Mouse (Mus musculus) B cell, adult 2 months (primary cell): ENCODE measurements at regions not wholly inside any gene's neighbourhood (a gene's known extent, or its start where the extent isn't known, plus 50 kb on each side); places are given as distances from the start of the nearest gene placed in this dataset.

Source experiments
- DNase-seq, 2 experiments: peaks; one replicate each; pipeline ENCODE4 v3.0.0; 2022

GRCm38 (mm10) chr8:89406688-89407087 lies 362.7 kb upstream of the Sall1 start:
- no peak for DNase-seq

GRCm38 (mm10) chr8:89404287-89404686 lies 360.3 kb upstream of the Sall1 start:
- DNase-seq: no peak

- no peak for DNase-seq
Observed at GRCm38 (mm10) chr8:89396673-89397072, 352.7 kb upstream of the Sall1 start.

DNA sequence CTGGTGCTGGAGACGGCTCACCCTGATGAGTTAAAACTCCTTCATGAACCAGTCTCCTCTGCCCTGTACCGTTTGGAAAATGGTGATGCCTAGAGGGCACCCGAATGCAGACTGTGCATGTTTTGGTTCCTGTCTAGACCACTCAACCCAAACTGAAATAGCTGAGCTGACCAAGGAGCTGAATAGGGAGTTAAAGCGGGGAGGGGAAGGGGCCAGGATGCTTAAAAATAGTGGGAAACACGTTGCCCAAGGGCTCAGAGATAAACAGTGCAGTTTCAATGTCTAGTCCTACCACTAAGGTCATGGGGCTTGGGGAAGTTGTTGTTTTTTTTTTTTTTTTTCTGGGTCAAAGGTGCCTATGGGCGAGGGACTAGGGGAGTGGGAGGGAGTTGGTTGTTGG lies 348.8 kb upstream of the Sall1 start:
- DNase-seq: no peak

- DNase-seq: no peak
Observed at GRCm38 (mm10) chr8:89388761-89389160, 344.8 kb upstream of the Sall1 start.

DNA sequence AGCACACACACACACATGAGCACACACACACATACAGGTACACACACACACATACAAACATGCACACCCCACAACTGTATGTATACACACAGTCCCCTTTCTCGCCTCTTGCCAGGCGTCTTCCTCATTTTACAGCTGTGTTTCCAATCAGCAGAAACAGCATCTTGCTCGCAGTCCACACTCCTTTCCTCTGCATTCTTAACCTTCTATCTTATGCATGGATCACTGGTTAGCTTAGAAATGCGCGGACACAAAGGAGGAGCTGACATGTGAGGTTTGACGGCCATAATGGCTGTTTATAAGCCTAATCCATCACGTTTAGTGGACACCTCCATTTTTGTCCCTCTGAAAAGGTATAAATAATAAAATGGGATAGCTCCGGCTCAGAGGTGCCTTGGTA lies 343.3 kb upstream of the Sall1 start:
- DNase-seq: no peak

GRCm38 (mm10) chr8:89385028-89385427 lies 341.1 kb upstream of the Sall1 start:
- DNase-seq: no peak

DNA sequence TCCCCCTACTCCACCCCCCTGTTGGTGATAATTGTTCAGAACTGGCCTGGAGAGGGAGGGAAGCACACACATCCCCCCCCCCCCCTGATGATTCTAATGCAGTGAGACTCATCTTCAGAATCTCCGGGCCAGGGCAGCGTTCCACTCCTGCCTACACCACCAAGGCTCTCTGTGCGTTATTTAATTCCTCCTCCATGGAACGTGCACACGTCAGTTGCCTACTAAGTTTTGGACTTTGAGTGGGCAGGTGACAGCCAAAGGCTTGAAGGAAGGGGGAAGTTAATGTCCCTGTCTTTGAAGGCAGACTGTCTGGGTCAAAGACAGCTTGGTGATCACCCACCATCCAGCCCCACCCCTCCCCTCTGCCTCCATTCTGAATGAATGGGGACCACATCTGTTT lies 339.8 kb upstream of the Sall1 start:
- DNase-seq: no peak

DNA sequence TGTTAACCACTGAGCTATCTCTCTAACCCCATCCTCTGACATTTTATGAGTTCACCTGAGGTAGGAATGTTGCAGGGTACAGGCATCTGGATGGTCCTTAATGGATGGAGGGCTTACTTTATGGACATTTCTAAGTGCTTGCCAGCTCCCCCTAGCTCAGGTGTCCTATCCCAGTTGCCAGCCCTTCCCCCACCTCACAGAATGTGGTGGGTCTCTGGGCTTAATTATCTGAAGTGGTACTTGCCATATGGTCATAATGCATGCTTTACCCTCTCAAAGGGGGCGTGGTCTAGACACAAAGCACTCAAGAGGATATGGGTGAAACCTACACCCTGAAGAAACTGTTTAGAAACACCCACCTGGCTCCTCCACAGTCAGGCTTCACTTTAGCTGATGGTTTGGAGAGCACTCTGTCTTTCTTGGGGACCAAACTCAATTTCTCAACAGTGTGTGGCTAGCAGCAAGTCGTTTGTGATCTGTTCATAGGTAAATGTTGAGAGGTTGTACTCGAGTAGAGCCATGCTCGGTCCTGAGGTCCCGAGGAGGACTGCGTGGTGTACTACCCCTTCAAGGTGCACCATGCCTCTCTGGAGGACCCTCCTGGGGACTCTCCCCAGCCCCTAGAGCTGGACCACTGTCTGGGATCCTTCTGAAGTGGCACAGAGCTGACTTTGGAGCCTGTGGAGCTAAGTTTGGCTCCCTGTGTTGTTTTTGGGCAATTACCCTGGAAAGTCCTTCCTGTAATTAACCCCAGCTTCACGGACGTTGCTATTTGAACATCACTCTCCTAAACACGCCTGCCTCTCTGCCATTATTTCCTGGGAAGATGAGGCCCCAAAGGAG lies 338.8 kb upstream of the Sall1 start:
- DNase-seq: no peak

- DNase-seq: no peak
Observed at GRCm38 (mm10) chr8:89380436-89380835, 336.5 kb upstream of the Sall1 start.

DNA sequence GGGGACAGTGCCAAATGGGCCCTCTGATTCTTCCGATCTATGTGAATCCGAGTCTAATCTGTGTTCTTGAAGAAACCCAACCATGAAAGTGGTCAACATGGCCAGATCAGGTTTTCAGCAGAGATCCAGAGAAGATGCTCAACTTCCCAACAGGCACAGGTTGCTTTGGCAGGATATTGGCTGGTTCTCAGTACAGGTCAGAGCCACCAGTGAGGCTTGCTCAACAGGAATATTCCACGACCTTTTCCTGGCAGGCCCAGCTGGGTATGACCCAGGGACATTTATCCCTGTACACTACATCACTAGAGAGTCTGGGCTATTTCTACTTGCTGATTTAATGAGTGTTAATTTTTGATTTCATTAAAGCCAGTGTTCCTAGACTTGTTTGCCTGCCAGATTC lies 328.8 kb upstream of the Sall1 start:
- DNase-seq: no peak

GRCm38 (mm10) chr8:89371773-89372132 lies 327.8 kb upstream of the Sall1 start:
- no peak for DNase-seq

GRCm38 (mm10) chr8:89370816-89371772 lies 327.1 kb upstream of the Sall1 start:
- DNase-seq: no peak

GRCm38 (mm10) chr8:89365430-89365829 lies 321.5 kb upstream of the Sall1 start:
- no peak for DNase-seq

DNA sequence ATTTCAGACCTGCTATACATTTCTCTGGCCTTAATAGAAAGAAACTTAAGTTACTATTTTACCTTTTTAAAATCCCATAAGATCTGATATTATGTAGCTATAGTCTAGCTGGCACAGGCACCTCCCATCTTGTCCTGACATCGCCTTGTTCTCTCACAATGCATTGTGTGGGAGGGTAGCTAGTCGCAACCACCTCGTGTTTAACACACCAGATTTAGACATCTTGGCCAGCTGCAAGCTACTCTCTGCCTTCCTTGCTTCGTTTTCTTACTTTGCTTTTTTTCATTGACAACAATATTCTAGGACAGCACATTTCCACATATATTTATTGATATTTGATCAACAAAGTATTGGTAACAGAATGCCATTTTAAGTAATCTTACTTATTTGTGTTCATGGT lies 314.4 kb upstream of the Sall1 start:
- no peak for DNase-seq

DNA sequence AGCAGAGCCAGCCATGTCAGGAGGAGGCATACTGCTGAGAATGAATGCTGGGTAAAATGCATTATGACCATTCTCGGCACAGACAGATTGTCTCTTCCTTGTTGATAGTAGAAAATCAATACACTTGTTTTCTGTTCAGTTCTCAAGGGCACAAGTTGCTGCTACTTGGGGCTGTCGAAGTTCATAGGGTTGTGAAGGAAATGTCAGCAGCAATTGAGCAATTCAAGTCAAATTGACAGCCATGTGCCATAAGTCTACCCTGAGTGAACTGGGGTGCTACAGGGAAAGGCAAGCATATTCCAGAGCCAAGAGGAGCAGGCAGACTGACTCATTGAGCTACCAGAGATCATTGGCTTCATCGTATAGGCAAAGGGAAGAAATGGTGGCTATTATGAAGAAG lies 301.6 kb upstream of the Sall1 start:
- DNase-seq: no peak

GRCm38 (mm10) chr8:89341686-89342085 lies 297.7 kb upstream of the Sall1 start:
- no peak for DNase-seq

GRCm38 (mm10) chr8:89335416-89335815 lies 291.5 kb upstream of the Sall1 start:
- DNase-seq: no peak

- no peak for DNase-seq
Observed at GRCm38 (mm10) chr8:89325751-89326351, 281.9 kb upstream of the Sall1 start.

DNA sequence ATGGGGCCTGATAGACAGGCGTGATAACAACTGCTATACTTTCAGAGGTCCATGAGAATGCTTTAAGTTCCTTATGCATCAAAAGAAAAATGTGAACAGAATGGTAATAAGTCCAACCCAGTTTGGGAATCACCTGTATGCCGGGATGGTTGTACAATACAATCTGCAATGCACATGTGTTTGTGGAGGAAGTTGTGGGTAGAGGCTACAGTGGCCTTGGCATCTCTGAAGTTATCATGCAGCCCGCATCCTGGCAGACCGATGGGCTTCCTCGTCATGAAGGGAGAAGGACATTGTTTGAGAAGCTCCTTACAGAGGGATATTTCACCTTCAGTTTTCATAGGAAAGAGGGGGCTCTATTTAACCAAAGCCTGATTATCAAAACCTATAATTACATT lies 281.3 kb upstream of the Sall1 start:
- DNase-seq: no peak

DNA sequence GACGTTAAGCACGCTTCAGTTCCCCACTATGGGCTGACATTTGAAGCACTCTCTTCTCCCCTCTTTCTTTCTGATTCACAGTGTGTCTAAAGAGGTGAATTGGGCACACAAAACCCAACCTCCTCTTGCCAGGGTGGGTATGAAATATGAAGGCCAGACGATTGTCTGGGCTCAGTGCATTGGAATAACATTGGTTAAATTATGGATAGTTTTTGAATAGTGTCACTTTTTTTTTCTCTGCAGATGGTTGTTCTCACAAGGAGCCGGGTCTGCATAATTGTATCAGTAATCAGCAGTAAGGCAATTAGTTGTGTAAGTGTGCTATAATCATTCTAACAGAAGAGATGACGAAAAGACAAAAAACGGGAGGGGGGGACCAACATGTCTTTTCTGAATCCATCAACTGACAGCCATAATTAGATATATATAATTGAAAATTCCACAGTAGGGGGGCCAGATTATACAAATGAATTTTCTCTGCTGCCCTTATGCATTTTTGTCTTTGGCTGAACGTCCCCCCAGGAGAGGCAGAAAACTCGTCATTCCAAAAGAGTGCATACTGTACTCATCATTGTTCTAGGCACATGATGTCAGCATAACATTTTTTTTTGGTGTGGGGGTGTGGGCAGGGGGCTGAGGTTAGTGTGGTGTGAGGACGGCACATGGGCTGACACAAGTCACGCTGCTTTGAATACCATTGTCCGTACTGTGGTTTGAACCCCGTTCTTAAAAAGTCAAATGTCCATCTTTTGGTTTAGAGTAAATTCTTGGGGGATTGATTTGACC lies 280.7 kb upstream of the Sall1 start:
- DNase-seq: no peak

- DNase-seq: no peak
Observed at GRCm38 (mm10) chr8:89317514-89318289, 273.7 kb upstream of the Sall1 start.
